Mouse (Mus musculus) layer of hippocampus, postnatal 14 days (tissue): Measurements from ENCODE around the gene Galnt12. TPM values are rescaled to one million over a fixed set of nuclear protein-coding genes. Genes with fewer than 3 reads are reported as not detected.

Experiments
- DNase-seq, 2 experiments: peaks; one replicate each; pipeline ENCODE4 v3.0.0; 2021 to 2022; ENCODE audit warnings: low spot score in 2 of 2, mixed read lengths in 1 of 2
- total RNA-seq, 2 experiments: library from RNA; stranded (reverse); gene quantifications; 2 replicates each; pipeline ENCODE4 v1.2.3; 2021

Galnt12 gene
- total RNA-seq, 2 experiments from 2014 or later, result 0.92 to 0.95 TPM

DNA sequence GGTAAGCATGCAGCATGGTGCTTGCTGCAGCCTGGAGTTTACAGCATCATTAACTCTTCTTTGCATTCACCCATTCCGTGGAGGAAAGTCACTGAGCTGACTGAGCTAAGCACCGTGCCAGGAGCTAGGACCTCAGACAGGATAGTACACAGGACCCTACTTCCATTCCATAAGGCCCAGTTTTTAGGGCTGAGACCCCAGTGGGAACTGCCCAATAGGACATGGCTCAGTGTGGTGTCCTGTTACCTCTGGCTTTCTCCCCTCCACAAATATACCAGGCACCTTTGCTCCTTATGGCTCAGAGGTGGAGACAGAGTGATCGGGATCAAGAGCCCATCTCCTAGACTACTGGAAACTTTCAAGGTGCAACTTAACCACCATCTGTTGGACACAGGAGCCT is 59.1 kb downstream of the Galnt12 start:
- no peak for DNase-seq

DNA sequence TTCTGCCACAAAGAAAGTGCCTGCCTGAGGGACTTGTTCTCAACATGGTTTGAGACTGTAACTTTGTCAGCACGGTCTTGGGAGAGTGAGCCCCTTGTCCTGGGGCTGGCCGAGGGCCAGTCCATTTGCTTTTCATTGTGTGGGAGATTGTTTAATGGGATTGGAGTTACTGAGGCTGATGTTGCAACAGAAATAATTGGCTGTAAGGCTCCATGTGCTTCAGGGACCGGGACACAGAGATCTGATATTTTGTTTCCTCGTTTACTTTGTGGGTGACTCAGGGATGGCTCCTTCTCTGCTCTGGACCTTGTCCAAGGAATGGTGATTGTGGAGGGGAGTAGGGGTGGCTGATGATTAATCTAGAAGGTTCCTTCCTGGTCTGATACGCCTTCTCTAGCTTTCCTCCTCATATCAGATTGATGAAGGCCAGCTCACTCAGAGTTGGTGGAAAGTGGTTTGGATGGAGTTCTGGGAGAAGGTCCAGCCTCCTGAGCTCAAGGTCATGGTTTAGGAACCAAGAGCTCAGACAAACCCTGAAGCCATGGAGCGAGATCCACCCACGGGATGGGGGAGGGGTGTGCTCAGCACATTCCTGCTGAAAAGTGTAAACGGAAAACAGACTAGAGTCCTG is 60.0 kb downstream of the Galnt12 start:
- DNase-seq, result no peak

DNA sequence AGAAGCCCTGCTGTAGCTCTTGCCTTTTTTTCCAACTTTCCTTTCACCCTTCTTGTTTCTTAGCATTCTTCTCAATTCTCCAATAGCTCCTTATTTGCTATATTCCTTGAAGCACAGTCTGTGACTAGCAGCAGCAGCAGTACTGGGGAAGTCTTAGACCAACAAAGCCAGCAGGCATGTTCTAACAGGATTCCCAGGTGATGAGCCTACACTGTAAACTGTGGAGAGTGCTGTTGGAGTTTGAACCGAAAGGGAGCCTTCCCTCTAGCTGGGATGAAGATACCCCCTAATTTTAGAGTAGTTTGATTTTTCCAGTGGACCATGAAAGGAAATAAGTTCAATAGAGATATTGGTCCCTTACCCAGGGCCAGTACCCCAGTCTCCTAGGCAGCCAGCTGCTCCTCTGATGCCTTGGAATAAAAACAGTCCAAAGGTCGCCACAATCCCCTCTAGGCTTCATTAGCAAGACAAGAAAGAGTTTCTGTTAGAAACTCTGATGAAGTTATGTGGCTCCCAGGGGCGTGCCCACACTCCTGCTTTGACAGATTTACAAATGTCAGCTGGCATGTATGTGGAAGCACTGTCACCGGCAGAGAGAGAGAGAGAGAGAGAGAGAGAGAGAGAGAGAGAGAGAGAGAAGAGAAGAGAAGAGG is 69.5 kb downstream of the Galnt12 start:
- DNase-seq, result no peak

DNA sequence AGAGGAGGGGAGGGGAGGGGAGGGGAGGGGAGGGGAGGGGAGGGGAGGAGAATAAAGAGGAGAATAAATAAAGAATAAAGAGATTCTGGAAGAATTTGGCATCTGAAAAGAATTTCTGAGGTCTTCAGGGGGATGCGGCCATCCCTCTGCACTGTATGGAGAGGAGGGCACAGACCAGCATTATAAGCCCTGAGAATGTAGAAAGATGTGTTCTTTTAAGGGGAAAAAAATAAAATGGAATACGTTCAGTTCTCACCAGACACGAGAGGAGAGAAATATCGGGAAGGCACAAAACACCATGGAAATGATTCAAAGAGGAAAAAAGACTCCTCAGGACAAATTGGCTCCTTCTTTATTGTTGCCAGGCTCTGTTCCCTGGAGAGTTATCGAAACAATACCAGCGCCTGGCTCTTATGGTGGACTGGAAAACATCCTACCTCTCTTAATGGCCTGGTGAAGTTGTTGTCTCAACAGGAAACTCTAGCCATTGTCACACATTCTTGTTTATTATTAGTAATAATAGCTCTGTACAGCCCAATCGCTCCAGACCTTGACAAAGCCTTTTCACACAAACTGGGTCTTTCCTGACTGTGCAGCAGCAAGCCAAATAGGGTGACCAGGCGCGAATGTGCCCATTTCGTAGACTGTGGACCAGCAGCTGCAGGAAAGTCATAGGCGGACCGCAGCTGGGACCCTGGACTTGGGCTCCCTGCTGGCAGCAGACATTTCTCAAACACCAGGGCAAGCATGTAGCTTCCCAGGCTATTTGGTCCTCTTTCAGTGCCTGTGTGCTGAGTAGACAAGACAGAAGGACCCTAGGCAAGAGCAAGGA is 70.3 kb downstream of the Galnt12 start:
- DNase-seq, result no peak

DNA sequence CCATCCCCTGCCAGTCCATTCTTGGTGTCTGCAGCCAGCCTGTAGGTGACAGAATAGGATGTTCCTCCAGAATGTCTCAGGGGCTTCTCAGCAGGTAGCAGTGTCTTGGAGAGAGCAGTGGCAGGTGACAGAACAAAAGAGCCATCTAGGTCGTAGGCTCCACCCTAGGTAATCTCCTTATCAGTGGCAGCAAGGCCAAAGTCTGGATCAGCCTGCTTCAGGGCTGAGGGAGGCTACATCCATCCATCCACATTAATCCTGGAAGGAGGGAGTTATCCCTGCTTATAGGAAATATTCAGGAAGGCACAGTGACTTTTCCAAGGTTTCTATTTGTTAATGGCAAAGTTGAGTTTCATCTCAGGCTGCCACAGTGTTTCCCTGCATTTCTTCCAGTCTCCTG is 80.6 kb downstream of the Galnt12 start:
- no peak for DNase-seq

Other genes with a start within 250 kb of the Galnt12 start
- gene Gabbr2, start 100.0 kb upstream of the Galnt12 start, total RNA-seq, result 100 to 1,000 TPM; 214 to 221 TPM
- 10 to 100 TPM; 19.4 to 21.3 TPM for gene Anks6, start 34.5 kb upstream of the Galnt12 start, total RNA-seq
- gene Col15a1, start 116.3 kb downstream of the Galnt12 start, total RNA-seq, result 10 to 100 TPM; 13.9 to 15.1 TPM